Comparison of ENCODE assay signal across 8 mouse cellular contexts in genomic region chr11:115491356-115492083, GRCm38 (mm10). TPM values are rescaled to one million over a fixed set of nuclear protein-coding genes. Genes with fewer than 3 reads are reported as not detected.
A peak's percentile ranks its signal among the peaks of the same experiment; 100 is the strongest.
DNase-seq lines count a peak whose midpoint lies in the region; ATAC-seq and TF ChIP-seq lines count a peak whose summit lies in the region.

Gene Nt5c (minus strand): TSS chr11:115491862.

- 1% methylated on average over 43 of the region's 43 CpGs for WGBS in hindbrain, embryonic 11.5 days
- under 1% methylated on average over 42 of the region's 43 CpGs for WGBS in lung, postnatal 0 days

- TF ChIP-seq EP300 in lung, postnatal 0 days (IDR thresholded peaks at IDR 0.05), result no peak; the same call in 1 of the 2 replicates

- H3K27me3 ChIP-seq in hindbrain, embryonic 11.5 days (ENCODE audit: control insufficient read depth, insufficient read depth, low read length), result no peaks in the 10 kb centered on the region
- no peaks in the 10 kb centered on the region for H3K27me3 ChIP-seq in lung, postnatal 0 days (replicated peaks; ENCODE audit: insufficient read depth, low read length)

- no peaks in the 10 kb centered on the region for H3K9me3 ChIP-seq in hindbrain, embryonic 11.5 days (ENCODE audit: control insufficient read depth, low read length)
- H3K9me3 ChIP-seq in lung, postnatal 0 days (ENCODE audit: low read length), result no peaks in the 10 kb centered on the region

- H3K36me3 ChIP-seq in hindbrain, embryonic 11.5 days (ENCODE audit: control insufficient read depth, insufficient read depth, low read length), result no peaks in the 10 kb centered on the region
- H3K36me3 ChIP-seq in lung, postnatal 0 days (ENCODE audit: insufficient read depth, low read length), result 0 out of 2 replicates have a peak, but pooled peaks cover 6% of the 10 kb centered on the region

- H3K4me2 ChIP-seq in hindbrain, embryonic 11.5 days (replicated peaks; ENCODE audit: low read depth, low read length), result peak within 1 kb of the TSS; percentile 83
- H3K4me2 ChIP-seq in lung, postnatal 0 days (replicated peaks; ENCODE audit: low read depth, low read length), result peak within 1 kb of the TSS; percentile 79

- DNase-seq in NIH3T3 (ENCODE audit: low read depth), result peak; percentile 87
- peak; percentile 90 to 92 for DNase-seq in cerebellum, postnatal 10 days
- peak; percentile 75 to 78 for DNase-seq in frontal cortex, postnatal 10 days (ENCODE audit: low spot score in 2 of 2)
- peak; percentile 83 for DNase-seq in hindbrain, embryonic 11.5 days (ENCODE audit: low spot score)
- DNase-seq in layer of hippocampus, postnatal 10 days (ENCODE audit: low spot score in 2 of 2), result peak; percentile 73 to 83
- peak; percentile 90 for DNase-seq in lung, postnatal 0 days (ENCODE audit: low spot score)
- DNase-seq in ovary, postnatal 10 days (ENCODE audit: low spot score), result peak; percentile 60
- peak; percentile 87 for DNase-seq in thymus, postnatal 0 days (ENCODE audit: low spot score)

- H3K4me1 ChIP-seq in hindbrain, embryonic 11.5 days (replicated peaks; ENCODE audit: control insufficient read depth, insufficient read depth, low read length), result no peaks in the 10 kb centered on the region; the same call in 1 of the 2 replicates
- peaks cover 11% of the 10 kb centered on the region; the same call in 1 of the 2 replicates for H3K4me1 ChIP-seq in lung, postnatal 0 days (ENCODE audit: insufficient read depth, low read depth, low read length)

- peak within 1 kb of the TSS; percentile 75 for H3K9ac ChIP-seq in hindbrain, embryonic 11.5 days (ENCODE audit: low read depth, low read length)
- peak within 1 kb of the TSS; percentile 41; the same call in 1 of the 2 replicates for H3K9ac ChIP-seq in lung, postnatal 0 days (replicated peaks; ENCODE audit: low read depth)

- peak; percentile 87 for TF ChIP-seq CTCF in lung, postnatal 0 days (IDR thresholded peaks at IDR 0.05)

- ATAC-seq in hindbrain, embryonic 11.5 days (ENCODE audit: low FRiP score), result peak; percentile 89
- peak; percentile 96 for ATAC-seq in lung, postnatal 0 days

- H3K4me3 ChIP-seq in hindbrain, embryonic 11.5 days (ENCODE audit: low read depth, low read length), result peak within 1 kb of the TSS; percentile 72
- peak within 1 kb of the TSS; percentile 62 for H3K4me3 ChIP-seq in lung, postnatal 0 days (ENCODE audit: low read depth, low read length)

- peak within 1 kb of the TSS; percentile 74 for H3K27ac ChIP-seq in hindbrain, embryonic 11.5 days (ENCODE audit: low read depth, low read length)
- H3K27ac ChIP-seq in lung, postnatal 0 days (ENCODE audit: low read length), result peak within 1 kb of the TSS; percentile 81

RNA-seq across cellular contexts. Expression of gene Nt5c, which starts in this region (rescaled TPM):
- polyA plus RNA-seq in hindbrain, embryonic 11.5 days (2014; fragmentation: Nextera tagmentation; extraction: Ambion mirVana), result 75.8 and 84.6 TPM in 2 replicates
- total RNA-seq in layer of hippocampus, postnatal 10 days (2021), result 10 to 100 TPM; 79.9 to 81.3 TPM
- 102 and 109 TPM in 2 replicates for polyA plus RNA-seq in lung, postnatal 0 days (2015; fragmentation: Nextera tagmentation; extraction: Ambion mirVana)
- 210 and 221 TPM in 2 replicates for polyA plus RNA-seq in thymus, postnatal 0 days (2015; fragmentation: Nextera tagmentation; extraction: Ambion mirVana)

Comparison
In these comparisons a context has a peak if more than half of its experiments do, and no peak if none do; other contexts are left out.
1. Peak in every context shown above with its lines: DNase-seq, ATAC-seq, H3K4me3 ChIP-seq and H3K27ac ChIP-seq.